Mouse (Mus musculus): Measurements from ENCODE around the gene Use1. TPM values are rescaled to one million over a fixed set of nuclear protein-coding genes. Genes with fewer than 3 reads are reported as not detected.

Use1 gene
- 31.4 and 31.5 TPM in 2 replicates for polyA plus RNA-seq (2012; rRNA removed)

DNA sequence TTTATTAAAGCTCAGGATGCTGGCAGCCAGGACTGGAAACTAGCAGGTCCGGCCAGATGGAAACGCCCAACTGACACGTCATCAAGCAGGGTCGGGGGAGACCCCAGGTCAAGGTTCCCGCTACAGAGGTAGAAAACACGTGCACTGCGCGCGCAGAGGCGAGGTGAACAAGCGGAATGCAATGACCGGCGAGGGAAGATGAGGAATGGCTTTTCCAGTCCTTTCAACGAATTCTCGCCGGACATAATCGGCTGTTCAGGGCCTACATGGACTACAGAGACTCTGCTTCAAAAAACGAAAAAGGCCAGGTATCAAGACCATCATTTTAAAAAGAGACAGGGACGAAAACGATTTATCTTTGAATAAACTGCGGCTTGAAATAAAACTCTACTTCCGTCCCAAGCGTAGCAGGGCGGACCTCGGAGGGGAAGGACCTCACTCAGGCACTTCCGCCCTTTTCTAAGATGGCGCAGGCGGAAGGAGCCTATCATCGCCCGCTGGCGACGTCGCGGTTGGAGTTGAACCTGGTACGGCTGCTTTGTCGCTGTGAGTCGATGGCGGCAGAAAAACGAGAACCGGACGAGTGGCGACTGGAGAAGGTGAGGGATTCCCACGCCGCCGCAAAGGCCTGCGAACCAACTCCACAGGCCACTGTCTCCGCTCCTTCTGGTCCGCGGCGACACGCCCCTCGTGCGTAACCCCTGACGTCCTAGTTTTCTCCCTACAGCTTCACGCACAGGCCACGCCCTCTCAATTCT is at the start of gene Use1:
Gene Use1 (plus strand): TSS at position 78 of the 758 bp plus-strand sequence.

DNA sequence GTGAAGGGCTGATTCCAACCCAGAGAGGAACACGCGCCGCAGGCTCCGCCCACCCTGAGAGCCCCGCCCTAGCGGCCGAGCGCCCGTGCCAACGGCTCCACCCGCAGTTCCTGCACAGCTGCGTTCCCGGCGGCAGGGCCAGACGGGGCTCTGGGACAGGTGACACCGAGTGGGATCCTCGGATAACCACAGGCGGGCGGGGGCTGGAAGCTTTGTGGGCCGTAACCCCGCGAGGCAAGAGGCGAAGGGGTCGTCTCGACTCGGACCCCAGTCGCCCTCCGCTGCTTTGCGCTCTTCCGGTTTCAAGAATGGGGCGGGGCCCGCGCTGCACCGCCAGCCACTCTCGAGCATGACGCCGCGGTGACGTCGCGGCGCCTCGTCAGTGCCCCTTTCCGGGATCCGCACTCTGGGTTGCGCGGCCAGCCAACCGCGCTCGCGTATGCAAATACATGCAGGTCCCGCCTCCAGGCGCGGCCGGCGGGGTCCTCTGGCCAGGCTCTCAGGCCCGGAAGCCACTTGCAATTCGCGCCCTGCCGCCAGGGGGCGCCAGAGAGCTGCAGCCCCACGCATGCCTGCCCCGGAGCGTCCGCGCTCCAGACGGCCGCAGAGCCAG is 4.7 kb downstream of the Use1 start, which contains the start of gene Ocel1:
Gene Ocel1 (plus strand): TSS at position 63 of the 613 bp plus-strand sequence.

GRCm38 (mm10) chr8:71381421-71381970 is 14.8 kb downstream of the Use1 start, which contains the start of gene Nr2f6:
Nr2f6 (minus strand) TSS chr8:71381960.

GRCm38 (mm10) chr8:71395629-71396028 is 29.0 kb downstream of the Use1 start, which contains the start of gene Ushbp1:
Ushbp1 (minus strand) TSS chr8:71395802.

DNA sequence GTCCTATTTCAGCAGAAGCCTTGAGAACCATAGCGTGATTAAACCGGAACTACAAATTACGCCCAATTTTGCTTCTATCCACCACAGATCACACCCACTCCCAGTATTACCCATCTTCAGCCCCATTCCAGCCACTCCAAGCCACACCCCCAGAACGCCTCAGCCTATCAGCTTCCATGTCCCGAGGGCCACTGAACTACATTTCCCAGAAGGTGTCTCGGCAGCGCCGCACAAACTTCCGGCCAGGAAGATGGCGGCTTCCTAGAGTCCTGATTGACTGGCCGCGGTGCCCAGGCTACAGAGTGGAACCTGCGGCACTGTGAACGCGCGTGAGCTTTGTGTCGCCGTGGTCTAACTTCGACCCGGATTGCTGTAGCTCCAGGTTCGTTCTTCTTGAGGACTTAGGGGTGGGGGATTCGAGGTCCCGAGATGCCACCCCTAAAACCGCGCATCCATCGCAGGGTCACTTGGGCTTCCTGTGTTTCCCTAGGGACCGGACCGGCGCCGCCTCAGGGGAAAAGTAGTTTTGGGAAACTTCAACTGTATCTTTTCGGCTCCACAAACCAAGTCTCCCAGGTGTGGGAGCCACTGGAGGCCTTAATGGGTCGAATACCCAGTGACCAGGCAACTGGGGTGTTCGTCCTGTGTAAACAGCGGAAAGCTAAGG is 30.1 kb downstream of the Use1 start, which contains the start of gene Babam1:
Gene Babam1 (plus strand): TSS at position 223 of the 667 bp plus-strand sequence.

DNA sequence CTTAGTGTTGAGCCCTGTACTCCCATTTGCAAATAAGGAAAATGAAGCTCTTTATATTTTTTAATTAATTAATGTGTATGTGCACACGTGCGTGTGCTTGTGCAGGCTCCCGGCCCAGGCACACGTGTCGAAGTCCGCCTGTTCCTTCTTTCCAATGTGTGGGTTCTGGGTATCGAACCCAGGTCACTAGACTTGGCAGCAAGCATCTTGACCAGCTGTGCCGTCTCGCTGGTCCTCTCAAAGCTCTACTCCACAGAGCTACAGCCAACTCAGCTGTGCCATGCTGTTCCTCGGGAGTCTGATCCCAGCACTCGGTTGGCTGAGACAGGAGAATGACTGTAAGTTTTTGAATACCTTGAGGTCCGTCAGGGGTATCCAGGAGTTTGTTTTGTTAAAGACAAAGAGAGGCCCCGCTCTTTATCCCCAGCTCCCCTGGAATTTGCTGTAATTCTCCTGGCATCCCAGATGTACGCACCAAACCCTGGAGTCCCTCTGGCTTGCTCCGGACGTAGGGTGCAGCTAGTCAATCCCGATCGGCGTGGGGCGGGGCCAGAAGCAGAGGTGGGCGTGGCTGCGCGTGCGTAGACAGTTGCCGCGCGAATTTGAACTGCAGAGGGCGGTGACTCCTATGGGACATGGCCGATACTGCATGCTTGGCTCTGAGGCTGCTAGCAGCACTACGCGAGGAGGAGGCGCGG is 38.9 kb downstream of the Use1 start, which contains the start of gene Ankle1:
Gene Ankle1 (plus strand): TSS at position 610 of the 698 bp plus-strand sequence.

Other genes starting within 250 kb of the Use1 start
- gene Myo9b, start 94.1 kb upstream of the Use1 start, polyA plus RNA-seq (2012; rRNA removed): 11.4 and 13.0 TPM in 2 replicates
- gene Haus8, start 93.9 kb upstream of the Use1 start, polyA plus RNA-seq (2012; rRNA removed): 6.0 and 6.8 TPM in 2 replicates
- 16.8 and 18.4 TPM in 2 replicates for gene Ocel1, start 4.5 kb downstream of the Use1 start, polyA plus RNA-seq (2012; rRNA removed)
- 162 and 384 TPM in 2 replicates for gene Nr2f6, start 15.1 kb downstream of the Use1 start, polyA plus RNA-seq (2012; rRNA removed)
- gene Ushbp1, start 29.0 kb downstream of the Use1 start, polyA plus RNA-seq (2012; rRNA removed): 8.7 and 12.0 TPM in 2 replicates
- 54.0 and 63.5 TPM in 2 replicates for gene Babam1, start 30.0 kb downstream of the Use1 start, polyA plus RNA-seq (2012; rRNA removed)
- gene Ankle1, start 39.2 kb downstream of the Use1 start, polyA plus RNA-seq (2012; rRNA removed): 5.4 and 7.1 TPM in 2 replicates
- gene Abhd8, start 96.8 kb downstream of the Use1 start, polyA plus RNA-seq (2012; rRNA removed): 17.5 and 35.4 TPM in 2 replicates
- gene Mrpl34, start 98.1 kb downstream of the Use1 start, polyA plus RNA-seq (2012; rRNA removed): 88.5 and 151 TPM in 2 replicates
- gene Dda1, start 102.4 kb downstream of the Use1 start, polyA plus RNA-seq (2012; rRNA removed): 58.8 and 59.1 TPM in 2 replicates
- 16.2 and 28.7 TPM in 2 replicates for gene Ano8, start 119.1 kb downstream of the Use1 start, polyA plus RNA-seq (2012; rRNA removed)
- gene Gtpbp3, start 121.3 kb downstream of the Use1 start, polyA plus RNA-seq (2012; rRNA removed): 23.1 and 27.9 TPM in 2 replicates
- 259 and 270 TPM in 2 replicates for gene Plvap, start 144.9 kb downstream of the Use1 start, polyA plus RNA-seq (2012; rRNA removed)
- 0.08 TPM in 1 of 2 replicates, not detected in the other for gene Ccdc194, start 158.9 kb downstream of the Use1 start, polyA plus RNA-seq (2012; rRNA removed)
- 80.5 and 110 TPM in 2 replicates for gene Bst2, start 170.6 kb downstream of the Use1 start, polyA plus RNA-seq (2012; rRNA removed)
- gene Mvb12a, start 176.1 kb downstream of the Use1 start, polyA plus RNA-seq (2012; rRNA removed): 119 and 201 TPM in 2 replicates
- gene Tmem221, start 192.0 kb downstream of the Use1 start, polyA plus RNA-seq (2012; rRNA removed): 0.63 and 1.4 TPM in 2 replicates
- gene Nxnl1, start 199.8 kb downstream of the Use1 start, polyA plus RNA-seq (2012; rRNA removed): not detected in 2 replicates
- gene Slc27a1, start 202.0 kb downstream of the Use1 start, polyA plus RNA-seq (2012; rRNA removed): 44.1 and 45.9 TPM in 2 replicates
- gene Pgls, start 225.3 kb downstream of the Use1 start, polyA plus RNA-seq (2012; rRNA removed): 114 and 270 TPM in 2 replicates
- 0.95 and 2.5 TPM in 2 replicates for gene Fam129c, start 230.8 kb downstream of the Use1 start, polyA plus RNA-seq (2012; rRNA removed)
- 35.6 and 56.1 TPM in 2 replicates for gene Colgalt1, start 244.2 kb downstream of the Use1 start, polyA plus RNA-seq (2012; rRNA removed)

Data from stomach, adult 2 months (tissue).